Mouse (Mus musculus) left cerebral cortex, adult 9 months (tissue): ENCODE results near the gene Gadd45a.

Experiments
- DNase-seq, 2 experiments: peaks; one replicate each; pipeline ENCODE4 v3.0.0; 2022; ENCODE audit warnings: low spot score in 2 of 2

Gene Gadd45a

DNA sequence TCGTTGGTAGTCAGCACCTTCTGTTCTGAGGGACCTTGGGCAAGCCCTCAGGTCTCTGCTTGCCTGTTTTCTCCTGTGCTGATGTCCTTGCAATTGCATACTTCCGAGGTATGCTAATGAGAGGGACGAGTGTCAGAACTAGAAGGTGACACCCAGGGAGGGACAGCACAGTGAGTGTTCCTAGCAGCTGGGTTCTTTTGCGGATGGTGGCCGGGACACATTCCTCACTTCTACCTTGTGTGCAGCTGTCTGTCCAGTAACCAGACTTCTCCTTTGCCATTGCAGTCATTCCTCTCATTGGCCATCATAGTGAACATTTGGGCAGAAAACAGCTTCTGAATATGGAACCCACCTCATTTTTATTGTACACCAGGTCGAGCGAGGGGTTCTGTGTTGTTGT, 51.8 kb downstream of the Gadd45a start:
- DNase-seq: no peak
